Mouse (Mus musculus) small intestine, adult 2 months (tissue): ENCODE measurements around the gene 4930430F08Rik. TPM values are rescaled to one million over a fixed set of nuclear protein-coding genes. Genes with fewer than 3 reads are reported as not detected.
"Not testable (repeated sequence)": the region's sequence is repeated elsewhere in the genome, so short reads cannot be mapped to it uniquely, and the experiment has no call there.

ENCODE experiments used
- H3K27ac ChIP-seq: fragments of 200-500 bp; 2 replicates; pipeline ENCODE4 v1.5.1; 2012; ENCODE audit warnings: low read depth, low read length, control low read depth, inconsistent platforms; ENCODE audit not compliant: insufficient read depth
- H3K27me3 ChIP-seq: fragments of 200-500 bp; 2 replicates; pipeline ENCODE4 v1.6.1; 2012; ENCODE audit warnings: mild to moderate bottlenecking, moderate library complexity, low read length, inconsistent platforms; ENCODE audit not compliant: control insufficient read depth, insufficient read depth
- H3K36me3 ChIP-seq: fragments of 200-500 bp; 2 replicates; pipeline ENCODE4 v1.6.1; 2012; ENCODE audit warnings: mild to moderate bottlenecking, low read length, control low read depth, inconsistent platforms; ENCODE audit not compliant: control insufficient read depth, insufficient read depth
- H3K4me1 ChIP-seq: fragments of 200-500 bp; 2 replicates; pipeline ENCODE4 v1.6.1; 2012; ENCODE audit warnings: low read length, inconsistent platforms, mixed read lengths; ENCODE audit not compliant: control insufficient read depth, insufficient read depth, insufficient read length
- H3K4me3 ChIP-seq: fragments of 200-500 bp; 2 replicates; pipeline ENCODE4 v1.5.1; 2012; ENCODE audit warnings: low read depth, mild to moderate bottlenecking, control low read depth, inconsistent platforms, low read length, moderate library complexity
- CTCF ChIP-seq: fragments of 200-500 bp; IDR thresholded peaks from 2 replicates; pipeline ENCODE4 v1.5.1; 2012; ENCODE audit warnings: low read depth, mild to moderate bottlenecking, control low read depth, inconsistent platforms, low read length, moderate library complexity, mixed read lengths; ENCODE audit not compliant: insufficient replicate concordance, insufficient read length; ENCODE audit errors: extremely low read depth
- POLR2A ChIP-seq: fragments of 200-500 bp; IDR thresholded peaks from 2 replicates; pipeline ENCODE4 v1.6.1; 2012; ENCODE audit warnings: low read depth, mild to moderate bottlenecking, control low read depth, inconsistent platforms, low read length, moderate library complexity
- WGBS: fragments of 180-500 bp; shearing (Covaris S2); methylation state at CpG from one replicate; pipeline ENCODE4 v1.1.7; 2018; 5-methylcytosine and 5-hydroxymethylcytosine counted together
- polyA plus RNA-seq: library from polyadenylated mRNA; depleted of rRNA; stranded (reverse); fragments of >200 nt; gene quantifications from 2 replicates; pipeline ENCODE4 v1.2.3, GENCODE M21; 2012; rRNA removed

The 4930430F08Rik gene
- polyA plus RNA-seq, 1 experiment, result 1.2 TPM

GRCm38 (mm10) chr10:100571707-100572106 is 18.5 kb downstream of the 4930430F08Rik start:
- Histone ChIP-seq H3K36me3 (peaks cover 3% of the 10 kb centered on the region; the same call in 1 of the 2 replicates), H3K27ac (no peak overlapping the region), H3K4me3 (no peak overlapping the region), H3K4me1 (no peaks in the 10 kb centered on the region), H3K27me3 (no peaks in the 10 kb centered on the region)
- TF ChIP-seq CTCF (no peak), POLR2A (no peak)
- 92% methylated on average over 3 of the region's 3 CpGs for WGBS

- H3K27me3 ChIP-seq, result no peaks in the 10 kb centered on the region
- TF ChIP-seq POLR2A (no peak), CTCF (no peak)
- no peak overlapping the region for H3K4me3 ChIP-seq
- peaks cover 7% of the 10 kb centered on the region; the same call in 1 of the 2 replicates for H3K36me3 ChIP-seq
- no peaks in the 10 kb centered on the region for H3K4me1 ChIP-seq
- 75% methylated on average over 3 of the region's 3 CpGs for WGBS
- H3K27ac ChIP-seq, result no peak overlapping the region
Observed at GRCm38 (mm10) chr10:100564112-100564511, 26.1 kb downstream of the 4930430F08Rik start.

GRCm38 (mm10) chr10:100560194-100560883 is 29.9 kb downstream of the 4930430F08Rik start:
- not testable (repeated sequence) for H3K27me3 ChIP-seq
- WGBS, result 92% methylated on average over 3 of the region's 3 CpGs

GRCm38 (mm10) chr10:100556566-100557175 is 33.6 kb downstream of the 4930430F08Rik start:
- H3K4me1 ChIP-seq, result no peaks in the 10 kb centered on the region
- H3K4me3 ChIP-seq, result no peak overlapping the region
- H3K36me3 ChIP-seq, result peaks cover 2% of the 10 kb centered on the region
- H3K27me3 ChIP-seq, result no peaks in the 10 kb centered on the region
- TF ChIP-seq POLR2A (no peak), CTCF (no peak)
- H3K27ac ChIP-seq, result no peak overlapping the region
- 94% methylated on average over 3 of the region's 3 CpGs for WGBS

More at GRCm38 (mm10) chr10:100560194-100560883, 29.9 kb downstream of the 4930430F08Rik start:
- H3K36me3 ChIP-seq, H3K4me1 ChIP-seq, H3K4me3 ChIP-seq, H3K27ac ChIP-seq: not testable (repeated sequence)

GRCm38 (mm10) chr10:100524499-100525390 is 65.5 kb downstream of the 4930430F08Rik start:
- WGBS, result 90% methylated on average over 9 of the region's 9 CpGs
- Histone ChIP-seq H3K27ac (no peak overlapping the region), H3K27me3 (no peaks in the 10 kb centered on the region), H3K4me3 (no peak overlapping the region), H3K4me1 (no peaks in the 10 kb centered on the region), H3K36me3 (peaks cover 3% of the 10 kb centered on the region; the same call in 1 of the 2 replicates)
- no peak for TF ChIP-seq CTCF
- TF ChIP-seq POLR2A, result no peak

- Histone ChIP-seq H3K27me3 (no peaks in the 10 kb centered on the region), H3K27ac (no peak overlapping the region), H3K4me3 (no peak overlapping the region), H3K36me3 (peaks cover 4% of the 10 kb centered on the region; the same call in 1 of the 2 replicates), H3K4me1 (no peaks in the 10 kb centered on the region)
- TF ChIP-seq POLR2A (no peak), CTCF (no peak)
- 76% methylated on average over 9 of the region's 9 CpGs for WGBS
Observed at GRCm38 (mm10) chr10:100522330-100522729, 67.9 kb downstream of the 4930430F08Rik start.

Other genes starting within 250 kb of the 4930430F08Rik start
- not detected in 2 replicates for gene Gm4302, start 249.6 kb downstream of the 4930430F08Rik start, polyA plus RNA-seq
- gene Gm4303, start 244.5 kb downstream of the 4930430F08Rik start, polyA plus RNA-seq, result not detected in 2 replicates
- gene Gm4305, start 239.3 kb downstream of the 4930430F08Rik start, polyA plus RNA-seq, result not detected in 2 replicates
- gene Gm4307, start 229.1 kb downstream of the 4930430F08Rik start, polyA plus RNA-seq, result not detected in 2 replicates
- not detected in 2 replicates for gene Gm4312, start 207.9 kb downstream of the 4930430F08Rik start, polyA plus RNA-seq
- 1.6 TPM in 2 replicates for gene Tmtc3, start 103.1 kb downstream of the 4930430F08Rik start, polyA plus RNA-seq
- 0.06 TPM in 1 of 2 replicates, not detected in the other for gene Cep290, start 102.9 kb downstream of the 4930430F08Rik start, polyA plus RNA-seq
- not detected in 2 replicates for gene 1700017N19Rik, start 61 bp upstream of the 4930430F08Rik start, polyA plus RNA-seq